Mouse (Mus musculus) kidney, embryonic 16.5 days (tissue): ENCODE results near the gene Arnt2. TPM values are rescaled to one million over a fixed set of nuclear protein-coding genes. Genes with fewer than 3 reads are reported as not detected.

ENCODE experiments used
- ATAC-seq: fragments of 200-750 bp; cut with Nextera tagmentation; 2 replicates; pipeline ENCODE4 v1.8.0; 2017; ENCODE audit warnings: moderate TSS enrichment; ENCODE audit not compliant: low FRiP score, low TSS enrichment
- H3K27ac ChIP-seq: fragments of 300-500 bp; sonication (generic); 2 replicates; pipeline ENCODE4 v1.5.1; 2014; ENCODE audit warnings: low read length
- H3K27me3 ChIP-seq: fragments of 300-500 bp; sonication (generic); 2 replicates; pipeline ENCODE4 v1.6.1; 2014; ENCODE audit warnings: low read length, control low read depth, mixed read lengths; ENCODE audit not compliant: insufficient read depth
- H3K36me3 ChIP-seq: fragments of 300-500 bp; sonication (generic); 2 replicates; pipeline ENCODE4 v1.6.1; 2014; ENCODE audit warnings: low read length, control low read depth, mixed read lengths; ENCODE audit not compliant: insufficient read depth
- H3K4me1 ChIP-seq: fragments of 300-500 bp; sonication (generic); 2 replicates; pipeline ENCODE4 v1.6.1; 2014; ENCODE audit warnings: low read length, control low read depth, mixed read lengths; ENCODE audit not compliant: insufficient read depth
- H3K4me2 ChIP-seq: fragments of 300-500 bp; sonication (generic); replicated peaks from 2 replicates; pipeline ENCODE4 v1.6.1; 2014; ENCODE audit warnings: low read depth, low read length
- H3K4me3 ChIP-seq: fragments of 300-500 bp; sonication (generic); 2 replicates; pipeline ENCODE4 v1.5.1; 2014; ENCODE audit warnings: mild to moderate bottlenecking, low read length
- H3K9ac ChIP-seq: fragments of 300-500 bp; sonication (generic); replicated peaks from 2 replicates; pipeline ENCODE4 v1.6.1; 2014; ENCODE audit warnings: low read length
- H3K9me3 ChIP-seq: fragments of 300-500 bp; sonication (generic); 2 replicates; pipeline ENCODE4 v1.6.1; 2016; ENCODE audit warnings: low read length, control low read depth
- WGBS: fragments of 180-500 bp; shearing (Covaris S2); extraction: QIAGEN DNeasy Blood & Tissue Kit; methylation state at CpG from one replicate; pipeline ENCODE4 v1.1.7; 2014; 5-methylcytosine and 5-hydroxymethylcytosine counted together
- polyA plus RNA-seq: library from polyadenylated mRNA; unstranded; fragments of >200 nt; fragmentation: Nextera tagmentation; extraction: Ambion mirVana; gene quantifications from 2 replicates; pipeline ENCODE4 v1.2.1, GENCODE M21; 2015

Arnt2 gene
- polyA plus RNA-seq, 1 experiment from 2014 or later, result 10.8 TPM

DNA sequence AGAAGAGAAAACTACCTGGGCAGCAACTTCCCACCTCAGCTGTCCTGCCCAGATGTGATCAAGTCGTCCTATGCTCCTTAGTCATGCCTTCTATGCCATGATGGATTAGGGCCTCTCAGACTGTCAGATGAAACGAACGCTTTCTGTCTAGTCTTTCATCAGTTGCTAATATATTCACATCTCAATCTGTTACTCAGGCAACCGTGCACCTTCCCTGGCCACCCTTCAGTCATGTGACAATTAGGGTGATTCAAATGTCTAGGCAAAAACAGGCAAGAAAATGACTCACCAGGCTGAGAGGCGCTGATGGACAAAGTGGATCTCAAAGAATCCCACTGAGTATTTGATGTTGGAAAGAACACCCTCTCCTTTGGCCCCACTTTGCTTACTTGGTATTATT, 6.6 kb downstream of the Arnt2 start:
- ATAC-seq, result no peak
- Histone ChIP-seq H3K4me1 (0 out of 2 replicates have a peak, but pooled peaks cover 7% of the 10 kb centered on the region), H3K27me3 (no peaks in the 10 kb centered on the region), H3K4me2 (no peak overlapping the region), H3K27ac (no peak overlapping the region), H3K36me3 (no peaks in the 10 kb centered on the region), H3K9me3 (no peaks in the 10 kb centered on the region), H3K9ac (no peak overlapping the region), H3K4me3 (no peak overlapping the region)
- 56% methylated on average over 5 of the region's 5 CpGs for WGBS

DNA sequence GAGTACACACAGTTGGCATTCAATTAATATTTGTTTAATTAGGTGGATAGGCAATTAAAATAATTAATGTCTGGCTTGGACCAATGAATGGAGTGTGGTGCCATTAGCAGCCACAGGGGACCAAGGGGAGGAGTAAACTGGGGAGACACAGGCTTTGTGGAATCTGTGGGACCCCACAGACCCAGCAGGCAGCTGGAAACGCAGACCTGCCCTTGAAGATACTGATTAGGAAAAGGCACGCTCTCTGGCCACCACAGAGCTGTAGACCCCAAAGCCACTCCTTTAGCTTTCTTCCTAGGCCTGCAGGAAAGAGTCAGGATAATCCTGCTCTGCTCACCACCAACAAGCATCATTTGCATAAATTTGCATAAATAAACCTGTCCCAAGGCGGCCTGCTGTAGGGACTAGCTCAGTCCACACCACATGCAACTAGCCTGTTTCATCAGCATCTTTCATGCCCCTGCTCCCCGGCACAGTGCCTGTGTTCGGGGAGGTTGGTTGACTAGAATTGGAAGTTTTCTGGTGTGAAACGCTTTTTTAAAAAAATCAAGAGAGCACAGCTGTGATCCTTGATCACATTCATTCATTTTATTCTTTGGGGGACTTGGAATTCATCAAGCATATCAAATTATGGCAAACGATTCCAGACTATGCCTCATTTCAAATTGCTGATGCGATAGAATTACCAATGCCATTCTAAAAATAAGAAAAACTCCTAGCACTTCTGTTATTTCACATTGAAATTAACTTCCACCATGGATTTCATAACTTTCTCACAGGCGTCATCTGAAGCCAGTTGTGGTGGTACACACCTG, 8.1 kb downstream of the Arnt2 start:
- ATAC-seq, result peak; percentile 19; the same call in 1 of the 2 replicates
- Histone ChIP-seq H3K9ac (no peak overlapping the region), H3K9me3 (no peaks in the 10 kb centered on the region), H3K4me3 (no peak overlapping the region), H3K4me2 (no peak overlapping the region), H3K36me3 (no peaks in the 10 kb centered on the region), H3K27ac (no peak overlapping the region), H3K4me1 (0 out of 2 replicates have a peak, but pooled peaks cover 9% of the 10 kb centered on the region), H3K27me3 (no peaks in the 10 kb centered on the region)
- 65% methylated on average over 9 of the region's 9 CpGs for WGBS

- Histone ChIP-seq H3K27me3 (no peaks in the 10 kb centered on the region), H3K4me2 (no peak overlapping the region), H3K4me1 (0 out of 2 replicates have a peak, but pooled peaks cover 9% of the 10 kb centered on the region), H3K27ac (no peak overlapping the region), H3K9me3 (no peaks in the 10 kb centered on the region), H3K4me3 (no peak overlapping the region), H3K9ac (no peak overlapping the region), H3K36me3 (no peaks in the 10 kb centered on the region)
- no peak for ATAC-seq
- WGBS, result 65% methylated on average over 1 of the region's 1 CpGs
Observed at GRCm38 (mm10) chr7:84397320-84397719, 12.7 kb downstream of the Arnt2 start.

DNA sequence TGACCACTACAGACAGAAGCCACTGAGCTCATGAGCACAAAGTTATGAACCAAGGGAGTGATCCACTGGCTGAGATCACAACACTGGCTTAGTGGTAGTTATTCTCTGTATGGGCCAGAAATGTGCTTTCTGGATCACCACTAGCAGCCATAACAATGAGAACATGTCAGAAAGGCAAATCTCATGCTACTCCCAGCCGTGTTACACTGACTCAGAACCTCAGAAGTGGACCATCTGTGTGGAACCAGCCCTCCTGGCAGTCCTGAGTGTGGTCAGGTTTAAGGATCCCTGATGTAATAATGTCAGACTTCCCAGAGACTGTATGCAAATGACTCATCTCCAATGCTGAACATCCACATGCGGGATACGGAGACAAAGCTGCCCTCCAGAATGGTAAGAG, 13.4 kb downstream of the Arnt2 start:
- H3K27me3 ChIP-seq, result no peaks in the 10 kb centered on the region
- no peak overlapping the region for H3K4me2 ChIP-seq
- no peak overlapping the region for H3K4me3 ChIP-seq
- no peak overlapping the region for H3K9ac ChIP-seq
- no peaks in the 10 kb centered on the region for H3K36me3 ChIP-seq
- no peak for ATAC-seq
- no peak overlapping the region for H3K27ac ChIP-seq
- WGBS, result 89% methylated on average over 3 of the region's 3 CpGs
- 0 out of 2 replicates have a peak, but pooled peaks cover 2% of the 10 kb centered on the region for H3K9me3 ChIP-seq
- 0 out of 2 replicates have a peak, but pooled peaks cover 5% of the 10 kb centered on the region for H3K4me1 ChIP-seq

GRCm38 (mm10) chr7:84387826-84388225, 22.1 kb downstream of the Arnt2 start:
- Histone ChIP-seq H3K27ac (no peak overlapping the region), H3K9me3 (0 out of 2 replicates have a peak, but pooled peaks cover 3% of the 10 kb centered on the region), H3K27me3 (no peaks in the 10 kb centered on the region), H3K36me3 (no peaks in the 10 kb centered on the region), H3K9ac (no peak overlapping the region), H3K4me3 (no peak overlapping the region), H3K4me1 (no peaks in the 10 kb centered on the region), H3K4me2 (no peak overlapping the region)
- no peak for ATAC-seq
- 59% methylated on average over 3 of the region's 3 CpGs for WGBS

GRCm38 (mm10) chr7:84386472-84386871, 23.5 kb downstream of the Arnt2 start:
- no peak for ATAC-seq
- Histone ChIP-seq H3K27ac (no peak overlapping the region), H3K9me3 (0 out of 2 replicates have a peak, but pooled peaks cover under 1% of the 10 kb centered on the region), H3K27me3 (no peaks in the 10 kb centered on the region), H3K9ac (no peak overlapping the region), H3K4me1 (no peaks in the 10 kb centered on the region), H3K4me3 (no peak overlapping the region), H3K4me2 (no peak overlapping the region), H3K36me3 (no peaks in the 10 kb centered on the region)
- WGBS, result 80% methylated on average over 1 of the region's 1 CpGs

GRCm38 (mm10) chr7:84384778-84385177, 25.2 kb downstream of the Arnt2 start:
- ATAC-seq, result no peak

GRCm38 (mm10) chr7:84384086-84384485, 25.9 kb downstream of the Arnt2 start:
- no peak overlapping the region for H3K4me3 ChIP-seq
- H3K27me3 ChIP-seq, result no peaks in the 10 kb centered on the region
- H3K4me2 ChIP-seq, result no peak overlapping the region
- H3K4me1 ChIP-seq, result no peaks in the 10 kb centered on the region
- ATAC-seq, result no peak
- no peak overlapping the region for H3K27ac ChIP-seq
- H3K36me3 ChIP-seq, result no peaks in the 10 kb centered on the region
- H3K9me3 ChIP-seq, result no peaks in the 10 kb centered on the region
- no peak overlapping the region for H3K9ac ChIP-seq
- WGBS, result 89% methylated on average over 7 of the region's 7 CpGs

More at GRCm38 (mm10) chr7:84384778-84385177, 25.2 kb downstream of the Arnt2 start:
- H3K9ac ChIP-seq, result no peak overlapping the region
- no peak overlapping the region for H3K27ac ChIP-seq
- H3K4me3 ChIP-seq, result no peak overlapping the region
- H3K27me3 ChIP-seq, result no peaks in the 10 kb centered on the region
- no peaks in the 10 kb centered on the region for H3K4me1 ChIP-seq
- WGBS, result 84% methylated on average over 4 of the region's 4 CpGs
- no peak overlapping the region for H3K4me2 ChIP-seq
- no peaks in the 10 kb centered on the region for H3K36me3 ChIP-seq
- H3K9me3 ChIP-seq, result no peaks in the 10 kb centered on the region

DNA sequence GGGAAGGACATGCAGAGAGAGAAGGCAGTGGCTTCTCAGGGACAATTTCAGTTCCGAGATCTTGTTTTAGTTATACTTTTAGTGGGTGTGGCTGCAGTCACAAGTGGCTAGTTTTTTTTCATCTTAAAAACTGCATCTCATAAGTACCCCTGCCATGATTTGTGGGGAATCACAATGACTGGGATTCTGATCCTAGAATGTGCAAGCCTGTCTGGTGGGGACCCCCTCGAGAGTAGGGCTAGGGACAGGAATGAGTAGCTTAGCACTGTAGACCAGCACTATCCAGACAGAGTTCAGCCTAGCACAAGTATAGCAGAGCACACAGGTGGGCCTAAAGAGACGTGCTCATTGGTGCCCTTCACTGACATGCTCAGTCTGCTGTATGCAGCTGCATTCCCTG, 27.6 kb downstream of the Arnt2 start:
- peaks cover 4% of the 10 kb centered on the region; the same call in 1 of the 2 replicates for H3K4me1 ChIP-seq
- no peak overlapping the region for H3K27ac ChIP-seq
- H3K9ac ChIP-seq, result no peak overlapping the region
- no peaks in the 10 kb centered on the region for H3K27me3 ChIP-seq
- ATAC-seq, result no peak
- 84% methylated on average over 3 of the region's 3 CpGs for WGBS
- no peaks in the 10 kb centered on the region for H3K36me3 ChIP-seq
- H3K4me2 ChIP-seq, result no peak overlapping the region
- no peak overlapping the region for H3K4me3 ChIP-seq
- H3K9me3 ChIP-seq, result no peaks in the 10 kb centered on the region

DNA sequence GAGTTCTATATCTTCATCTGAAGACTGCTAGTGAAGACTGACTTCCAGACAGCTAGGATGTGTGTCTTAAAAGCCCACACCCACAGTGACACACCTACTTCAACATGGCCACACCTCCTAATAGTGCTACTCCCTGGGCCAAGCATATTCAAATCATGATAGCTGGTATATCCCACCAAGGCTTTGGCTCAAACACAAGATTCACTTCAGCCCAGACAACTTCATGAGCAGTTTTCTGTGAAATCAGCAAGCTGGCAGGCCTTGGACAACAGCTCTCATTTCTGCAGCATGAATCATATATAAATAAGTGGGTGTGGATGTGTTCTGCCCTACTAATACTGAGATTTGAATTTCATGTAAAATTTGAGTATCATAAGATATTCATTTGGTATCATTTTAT, 29.2 kb downstream of the Arnt2 start:
- Histone ChIP-seq H3K4me2 (no peak overlapping the region), H3K36me3 (no peaks in the 10 kb centered on the region), H3K9me3 (no peaks in the 10 kb centered on the region), H3K27ac (no peak overlapping the region), H3K4me3 (no peak overlapping the region), H3K9ac (no peak overlapping the region), H3K27me3 (no peaks in the 10 kb centered on the region), H3K4me1 (peaks cover 6% of the 10 kb centered on the region; the same call in 1 of the 2 replicates)
- ATAC-seq, result no peak
